Mouse (Mus musculus) liver, embryonic 16.5 days (tissue): ENCODE results near the gene Bpifa6. TPM values are rescaled to one million over a fixed set of nuclear protein-coding genes. Genes with fewer than 3 reads are reported as not detected.

Experiments
- ATAC-seq: fragments of 200-750 bp; cut with Nextera tagmentation; 2 replicates; pipeline ENCODE4 v1.8.0; 2017; ENCODE audit warnings: low read depth, mild to moderate bottlenecking, moderate number of reproducible peaks, moderate library complexity
- H3K27ac ChIP-seq: fragments of 300-500 bp; sonication (generic); 2 replicates; pipeline ENCODE4 v1.5.1; 2014; ENCODE audit warnings: mild to moderate bottlenecking, low read length
- H3K27me3 ChIP-seq: fragments of 300-500 bp; sonication (generic); 2 replicates; pipeline ENCODE4 v1.6.1; 2014; ENCODE audit warnings: low read depth, low read length, mixed read lengths; ENCODE audit not compliant: control insufficient read depth, insufficient read depth
- H3K36me3 ChIP-seq: fragments of 300-500 bp; sonication (generic); 2 replicates; pipeline ENCODE4 v1.6.1; 2014; ENCODE audit warnings: mild to moderate bottlenecking; ENCODE audit not compliant: control insufficient read depth, insufficient read depth
- H3K4me1 ChIP-seq: fragments of 300-500 bp; sonication (generic); 2 replicates; pipeline ENCODE4 v1.6.1; 2014; ENCODE audit warnings: low read depth, low read length, mixed read lengths; ENCODE audit not compliant: control insufficient read depth
- H3K4me2 ChIP-seq: fragments of 300-500 bp; sonication (generic); 2 replicates; pipeline ENCODE4 v1.6.1; 2014; ENCODE audit warnings: low read depth, low read length, mixed read lengths
- H3K4me3 ChIP-seq: fragments of 300-500 bp; sonication (generic); 2 replicates; pipeline ENCODE4 v1.5.1; 2014; ENCODE audit warnings: low read depth, mild to moderate bottlenecking, low read length
- H3K9ac ChIP-seq: fragments of 300-500 bp; sonication (generic); 2 replicates; pipeline ENCODE4 v1.6.1; 2014; ENCODE audit warnings: low read depth, low read length
- H3K9me3 ChIP-seq: fragments of 300-500 bp; sonication (generic); replicated peaks from 2 replicates; pipeline ENCODE4 v1.6.1; 2016; ENCODE audit warnings: low read length; ENCODE audit not compliant: control insufficient read depth
- WGBS: fragments of 180-500 bp; shearing (Covaris S2); extraction: QIAGEN DNeasy Blood & Tissue Kit; methylation state at CpG from one replicate; pipeline ENCODE4 v1.1.7; 2014; ENCODE audit not compliant: insufficient replicate concordance; 5-methylcytosine and 5-hydroxymethylcytosine counted together
- polyA plus RNA-seq: library from polyadenylated mRNA; unstranded; fragments of >200 nt; fragmentation: Nextera tagmentation; extraction: Ambion mirVana; gene quantifications from 2 replicates; pipeline ENCODE4 v1.2.1, GENCODE M21; 2015

Gene Bpifa6
- not detected in 2 replicates for polyA plus RNA-seq

DNA sequence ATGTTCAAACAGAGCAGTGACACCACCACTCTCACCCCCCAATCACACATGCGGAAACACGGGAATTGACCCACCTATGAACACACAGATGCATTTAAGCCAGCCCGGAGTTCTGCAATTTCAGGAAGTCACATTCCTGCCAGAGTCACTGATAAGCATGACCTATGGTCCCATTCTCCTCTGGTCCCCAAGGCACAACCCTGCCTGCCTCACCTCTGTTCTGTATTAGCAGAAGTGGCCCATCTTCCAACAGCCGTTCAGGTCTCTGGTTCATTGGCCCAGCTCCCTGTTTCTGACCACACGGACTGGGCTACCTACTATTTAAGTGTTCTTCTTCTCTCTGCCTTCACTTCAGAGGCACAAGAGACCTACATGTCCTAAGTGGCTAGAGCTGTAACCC is at the start of gene Bpifa6:
Gene Bpifa6, plus strand, starts transcription at position 364 of the 400 bp plus-strand sequence.
- Histone ChIP-seq H3K27ac (no peak within 1 kb of the TSS), H3K27me3 (no peaks in the 10 kb centered on the region), H3K9me3 (no peaks in the 10 kb centered on the region), H3K36me3 (no peaks in the 10 kb centered on the region), H3K4me1 (no peaks in the 10 kb centered on the region), H3K4me3 (no peak within 1 kb of the TSS), H3K4me2 (no peak within 1 kb of the TSS), H3K9ac (no peak within 1 kb of the TSS)
- 52% methylated on average over 5 of the region's 5 CpGs for WGBS
- ATAC-seq = no peak

DNA sequence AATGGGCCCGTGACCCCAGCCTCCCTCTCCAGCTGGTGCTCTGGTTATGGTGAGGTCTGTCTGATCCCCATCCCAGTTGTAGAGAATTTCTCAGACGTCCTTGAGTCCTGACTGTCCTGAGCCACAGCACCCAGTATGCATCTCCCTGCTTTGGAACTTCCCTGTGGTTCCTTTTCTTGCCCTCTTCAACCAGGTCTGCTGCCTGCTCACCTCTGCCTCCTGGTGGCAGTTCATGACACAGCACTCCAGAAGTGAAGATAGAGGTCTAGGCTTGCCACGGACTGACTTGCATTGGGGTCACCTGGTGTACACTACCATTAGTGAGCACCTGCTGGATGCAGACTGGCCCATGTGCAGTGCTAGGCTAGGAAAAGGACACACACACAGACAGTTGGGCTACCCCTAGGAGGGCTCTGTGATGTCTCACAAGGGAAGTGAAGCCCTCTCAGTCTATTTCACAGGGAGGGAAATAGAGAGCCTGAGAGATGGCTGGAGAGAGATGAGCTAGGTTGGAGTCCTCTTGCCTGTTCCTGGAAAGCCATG is 44.8 kb upstream of the Bpifa6 start:
- 29% methylated on average over 3 of the region's 3 CpGs for WGBS
- Histone ChIP-seq H3K4me2 (no peak overlapping the region), H3K27me3 (no peaks in the 10 kb centered on the region), H3K9ac (no peak overlapping the region), H3K9me3 (no peaks in the 10 kb centered on the region), H3K36me3 (no peaks in the 10 kb centered on the region), H3K4me1 (no peaks in the 10 kb centered on the region), H3K4me3 (no peak overlapping the region), H3K27ac (no peak overlapping the region)
- no peak for ATAC-seq

DNA sequence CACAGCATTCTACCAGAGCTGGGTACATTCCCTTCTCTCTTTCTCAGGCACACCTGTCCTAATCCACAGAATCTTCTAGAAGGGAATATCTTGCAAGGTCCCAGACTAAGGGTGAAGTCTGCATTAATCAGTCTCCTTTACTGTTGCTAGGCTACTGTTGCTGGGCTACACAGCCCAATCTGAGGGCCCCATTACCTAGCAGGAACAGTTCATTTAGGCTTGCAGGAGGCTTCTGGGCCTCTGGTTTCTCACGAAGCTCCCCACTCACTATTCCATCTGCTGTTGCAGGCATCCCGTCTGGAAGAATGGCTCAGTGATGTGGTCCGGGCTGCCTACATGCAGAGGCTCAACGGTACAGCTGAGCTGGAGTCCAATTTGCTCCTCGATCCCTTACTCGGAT is 43.6 kb upstream of the Bpifa6 start:
- Histone ChIP-seq H3K9ac (no peak overlapping the region), H3K36me3 (no peaks in the 10 kb centered on the region), H3K4me3 (no peak overlapping the region), H3K4me1 (no peaks in the 10 kb centered on the region), H3K27ac (no peak overlapping the region), H3K27me3 (no peaks in the 10 kb centered on the region), H3K4me2 (no peak overlapping the region), H3K9me3 (no peaks in the 10 kb centered on the region)
- WGBS = 70% methylated on average over 6 of the region's 6 CpGs
- ATAC-seq = no peak

DNA sequence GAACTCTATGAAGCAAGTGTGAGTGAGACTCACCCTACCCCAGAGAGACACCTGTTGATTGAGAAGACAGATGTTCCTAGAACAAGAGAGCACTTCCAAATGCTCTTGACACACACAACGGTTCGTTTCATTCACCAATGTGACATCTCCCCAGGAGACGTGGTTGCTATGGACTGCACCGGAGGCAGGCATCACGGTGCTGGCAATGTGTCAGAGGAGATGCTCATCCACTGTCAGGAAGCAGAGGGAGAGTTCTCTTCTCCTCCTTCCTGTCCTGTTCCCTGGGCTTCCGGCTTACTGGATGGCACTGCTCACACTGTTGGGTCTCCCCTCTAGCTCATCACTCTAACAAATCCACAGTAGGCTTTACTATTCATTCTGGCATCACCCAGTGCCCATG is 41.4 kb upstream of the Bpifa6 start:
- no peaks in the 10 kb centered on the region for H3K9me3 ChIP-seq
- no peak overlapping the region for H3K27ac ChIP-seq
- no peak overlapping the region for H3K4me2 ChIP-seq
- no peaks in the 10 kb centered on the region for H3K36me3 ChIP-seq
- H3K27me3 ChIP-seq = no peaks in the 10 kb centered on the region
- WGBS = 63% methylated on average over 6 of the region's 6 CpGs
- H3K4me1 ChIP-seq = no peaks in the 10 kb centered on the region
- ATAC-seq = no peak
- H3K4me3 ChIP-seq = no peak overlapping the region
- no peak overlapping the region for H3K9ac ChIP-seq

DNA sequence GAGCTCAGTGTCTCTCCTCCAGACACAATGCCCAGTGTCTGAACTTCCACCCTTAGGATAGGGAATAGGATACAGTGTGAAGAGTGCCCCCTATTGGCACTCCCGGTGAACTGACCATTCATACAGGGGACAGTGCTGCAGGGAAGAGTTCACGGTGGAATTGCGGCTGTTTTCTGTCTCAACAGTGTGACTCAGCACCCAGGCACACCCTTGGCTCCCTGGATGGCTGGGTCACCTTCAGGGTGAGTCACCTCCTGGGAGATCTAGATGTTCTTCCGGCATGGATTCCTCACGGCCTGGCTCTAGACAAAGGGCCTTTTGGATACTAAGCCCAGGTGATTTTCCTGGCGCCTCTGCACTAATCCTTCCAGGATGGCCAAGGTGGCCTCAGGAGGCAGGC is 39.4 kb upstream of the Bpifa6 start:
- H3K4me2 ChIP-seq = no peak overlapping the region
- no peaks in the 10 kb centered on the region for H3K9me3 ChIP-seq
- no peaks in the 10 kb centered on the region for H3K4me1 ChIP-seq
- no peak overlapping the region for H3K9ac ChIP-seq
- whole genome bisulfite sequencing = 63% methylated on average over 6 of the region's 6 CpGs
- H3K4me3 ChIP-seq = no peak overlapping the region
- no peak for ATAC-seq
- no peaks in the 10 kb centered on the region for H3K36me3 ChIP-seq
- H3K27me3 ChIP-seq = no peaks in the 10 kb centered on the region
- no peak overlapping the region for H3K27ac ChIP-seq

DNA sequence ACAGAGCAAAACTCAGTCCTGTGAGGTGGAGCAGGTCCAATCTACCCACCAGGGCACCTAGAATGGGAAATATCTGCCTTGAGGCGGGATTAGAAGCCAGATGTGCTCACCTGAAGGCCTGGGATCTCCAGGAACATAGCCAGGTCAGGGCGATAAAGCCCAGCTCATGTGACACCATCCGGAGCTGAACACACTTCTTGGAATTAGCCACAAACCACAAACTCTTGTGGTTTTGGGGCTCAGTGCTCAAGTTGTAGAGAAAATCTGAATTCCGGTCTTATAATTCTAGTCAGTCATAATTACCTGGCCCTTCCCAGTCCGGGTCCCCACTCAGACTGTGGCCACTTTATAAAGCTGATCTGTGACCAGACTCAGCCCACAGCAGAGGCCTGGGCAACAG is 36.9 kb upstream of the Bpifa6 start, which contains the start of gene Bpifb4:
Gene Bpifb4, plus strand, starts transcription at position 370 of the 400 bp plus-strand sequence.
- Histone ChIP-seq H3K27ac (no peak within 1 kb of the TSS), H3K4me3 (no peak within 1 kb of the TSS), H3K9ac (no peak within 1 kb of the TSS), H3K36me3 (no peaks in the 10 kb centered on the region), H3K9me3 (no peaks in the 10 kb centered on the region), H3K27me3 (no peaks in the 10 kb centered on the region), H3K4me1 (no peaks in the 10 kb centered on the region), H3K4me2 (no peak within 1 kb of the TSS)
- ATAC-seq = no peak
- 22% methylated on average over 5 of the region's 5 CpGs for whole genome bisulfite sequencing

DNA sequence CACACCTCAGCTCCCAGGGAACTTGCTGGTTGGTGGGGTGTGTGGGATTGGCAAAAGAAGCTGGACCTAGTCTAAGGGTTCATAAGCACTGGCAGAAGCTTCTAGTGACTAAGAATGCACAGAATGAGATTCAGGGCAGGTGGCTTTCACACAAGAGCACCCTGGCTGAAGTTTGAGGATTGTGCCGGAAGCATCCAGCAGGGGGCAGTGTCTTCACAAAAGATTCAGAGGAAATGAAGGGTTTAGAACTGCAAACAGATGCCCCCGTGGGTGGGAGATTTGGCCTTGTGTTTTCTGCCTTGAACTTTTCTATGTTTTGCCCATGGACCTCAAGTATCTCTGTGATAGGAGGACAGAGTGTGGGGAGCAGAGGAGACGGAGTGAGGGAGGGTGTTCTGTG is 31.2 kb upstream of the Bpifa6 start:
- no peaks in the 10 kb centered on the region for H3K9me3 ChIP-seq
- no peak overlapping the region for H3K27ac ChIP-seq
- no peak overlapping the region for H3K4me3 ChIP-seq
- H3K4me1 ChIP-seq = no peaks in the 10 kb centered on the region
- H3K4me2 ChIP-seq = no peak overlapping the region
- WGBS = 26% methylated on average over 3 of the region's 3 CpGs
- ATAC-seq = no peak
- no peaks in the 10 kb centered on the region for H3K36me3 ChIP-seq
- no peak overlapping the region for H3K9ac ChIP-seq
- no peaks in the 10 kb centered on the region for H3K27me3 ChIP-seq

DNA sequence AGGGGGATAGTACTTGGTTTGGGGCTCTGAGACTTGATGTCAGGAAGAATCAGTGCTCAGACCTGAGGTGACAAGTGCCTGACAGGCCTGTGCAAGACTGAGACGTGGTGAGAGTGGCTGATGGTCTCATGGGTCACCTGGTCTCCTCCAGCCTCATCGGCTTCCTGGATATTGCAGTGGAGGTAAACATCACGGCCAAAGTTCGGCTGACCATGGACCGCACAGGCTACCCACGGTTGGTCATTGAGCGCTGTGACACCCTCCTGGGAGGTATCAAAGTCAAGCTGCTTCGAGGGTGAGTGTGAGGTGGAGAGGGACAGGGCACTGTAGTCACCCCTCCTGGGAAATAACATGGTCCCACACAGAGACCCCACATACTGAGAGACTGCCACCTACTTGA is 30.2 kb upstream of the Bpifa6 start:
- Histone ChIP-seq H3K4me2 (no peak overlapping the region), H3K27me3 (no peaks in the 10 kb centered on the region), H3K9me3 (no peaks in the 10 kb centered on the region), H3K4me3 (no peak overlapping the region), H3K36me3 (no peaks in the 10 kb centered on the region), H3K9ac (no peak overlapping the region), H3K27ac (no peak overlapping the region), H3K4me1 (no peaks in the 10 kb centered on the region)
- WGBS = 63% methylated on average over 8 of the region's 8 CpGs
- ATAC-seq = peak; percentile 64

DNA sequence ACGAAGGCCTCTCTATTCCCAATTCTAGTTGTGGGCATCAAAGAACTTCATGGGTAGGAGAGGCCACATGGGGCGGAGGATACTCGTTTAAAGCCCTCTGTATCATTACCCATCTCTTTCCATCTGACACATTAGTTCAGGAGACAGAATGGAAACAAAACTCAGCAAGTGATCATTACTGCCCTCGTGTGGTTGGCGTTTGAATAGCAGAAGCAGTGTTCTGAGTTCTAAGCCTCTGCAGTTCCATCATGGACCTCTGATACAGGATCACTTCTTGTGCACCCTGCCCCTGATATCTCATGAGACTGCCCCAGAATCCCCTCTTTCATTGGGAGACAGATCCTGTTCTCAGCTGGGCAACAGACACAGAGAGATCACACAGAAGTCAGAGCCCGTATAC is 21.8 kb upstream of the Bpifa6 start:
- Histone ChIP-seq H3K4me2 (no peak overlapping the region), H3K9me3 (no peaks in the 10 kb centered on the region), H3K36me3 (no peaks in the 10 kb centered on the region), H3K27me3 (no peaks in the 10 kb centered on the region), H3K4me3 (no peak overlapping the region), H3K9ac (no peak overlapping the region), H3K27ac (no peak overlapping the region), H3K4me1 (no peaks in the 10 kb centered on the region)
- ATAC-seq = no peak
- WGBS = 19% methylated on average over 6 of the region's 6 CpGs
